ENCODE assay signal across 8 mouse cellular contexts in genomic region chr12:81182073-81182472, GRCm38 (mm10).
DNase-seq lines count a peak whose midpoint lies in the region; ATAC-seq and TF ChIP-seq lines count a peak whose summit lies in the region.

No protein-coding gene starts in this region.

- H3K9me3 ChIP-seq in midbrain, embryonic 14.5 days (ENCODE audit: control insufficient read depth, low read length): no peaks in the 10 kb centered on the region

- TF ChIP-seq CTCF in left cerebral cortex, adult 2 months (IDR thresholded peaks at IDR 0.05): peak; percentile 81
- TF ChIP-seq CTCF in bone marrow macrophage, adult 2 months (IDR thresholded peaks at IDR 0.05; ENCODE audit: low read depth, low read length): peak; percentile 65
- peak; percentile 73; the same call in 1 of the 2 replicates for TF ChIP-seq CTCF in embryonic fibroblast, embryonic 13.5 days (IDR thresholded peaks at IDR 0.05; ENCODE audit: borderline replicate concordance, insufficient read depth, low read length)

- H3K27ac ChIP-seq in left cerebral cortex, adult 2 months: no peak overlapping the region
- no peak overlapping the region for H3K27ac ChIP-seq in bone marrow macrophage, adult 2 months (ENCODE audit: insufficient read depth, low read depth, low read length)
- no peak overlapping the region for H3K27ac ChIP-seq in embryonic fibroblast, embryonic 13.5 days (ENCODE audit: insufficient read depth, low read length)
- no peak overlapping the region for H3K27ac ChIP-seq in midbrain, embryonic 14.5 days (replicated peaks; ENCODE audit: low read depth, low read length)

- intact Hi-C loops in left cerebral cortex, adult 2 months (cut with DNase I): loop anchor here (1.0 kb wide), 1 partner anchor 200 kb away; no protein-coding TSS in a partner anchor

- 61% methylated on average over 3 of the region's 3 CpGs for WGBS in midbrain, embryonic 14.5 days

- no peak overlapping the region for H3K4me3 ChIP-seq in left cerebral cortex, adult 2 months
- H3K4me3 ChIP-seq in bone marrow macrophage, adult 2 months (ENCODE audit: insufficient read depth, low read length): no peak overlapping the region
- H3K4me3 ChIP-seq in embryonic fibroblast, embryonic 13.5 days (ENCODE audit: insufficient read depth, low read length): no peak overlapping the region
- H3K4me3 ChIP-seq in midbrain, embryonic 14.5 days (replicated peaks; ENCODE audit: low read depth, low read length): no peak overlapping the region

- ATAC-seq in hematopoietic stem cell, adult 5-6 weeks (replicated peaks in 1 of 2; ENCODE audit: insufficient read depth in 1 of 2, low FRiP score in 2 of 2, low TSS enrichment in 1 of 2, low read depth in 1 of 2, poor library complexity in 2 of 2, severe bottlenecking in 2 of 2): peak; percentile 68 to 80
- no peak for ATAC-seq in midbrain, embryonic 14.5 days (ENCODE audit: low FRiP score, low TSS enrichment)

- no peak overlapping the region for H3K9ac ChIP-seq in midbrain, embryonic 14.5 days (replicated peaks; ENCODE audit: low read length)

- H3K4me2 ChIP-seq in midbrain, embryonic 14.5 days (ENCODE audit: low read length): no peak overlapping the region

- DNase-seq in left cerebral cortex, adult 2 months (ENCODE audit: extremely low spot score in 1 of 2, low spot score in 2 of 2): peak; percentile 49 to 57
- DNase-seq in left cerebral cortex, adult 11 months (ENCODE audit: low spot score): no peak
- peak; percentile 25 to 67 for DNase-seq in left cerebral cortex, adult 8-10 months (ENCODE audit: low spot score in 2 of 2)
- DNase-seq in midbrain, embryonic 14.5 days: peak; percentile 81
- peak; percentile 80 for DNase-seq in testis, postnatal 10 days (ENCODE audit: low spot score)

- no peaks in the 10 kb centered on the region for H3K27me3 ChIP-seq in midbrain, embryonic 14.5 days (ENCODE audit: control insufficient read depth, insufficient read depth, low read length)

- H3K4me1 ChIP-seq in bone marrow macrophage, adult 2 months (ENCODE audit: control insufficient read depth, insufficient read depth, low read length): no peaks in the 10 kb centered on the region
- no peaks in the 10 kb centered on the region for H3K4me1 ChIP-seq in embryonic fibroblast, embryonic 13.5 days (ENCODE audit: control insufficient read depth, insufficient read depth, low read length)
- no peaks in the 10 kb centered on the region for H3K4me1 ChIP-seq in midbrain, embryonic 14.5 days (ENCODE audit: control insufficient read depth, insufficient read depth, low read length)

- no peak for TF ChIP-seq POLR2A in bone marrow macrophage, adult 2 months (IDR thresholded peaks at IDR 0.05; ENCODE audit: borderline replicate concordance, low read depth, low read length)
- TF ChIP-seq POLR2A in embryonic fibroblast, embryonic 13.5 days (IDR thresholded peaks at IDR 0.05; ENCODE audit: low read depth, low read length): no peak

- peaks cover 7% of the 10 kb centered on the region; the same call in 1 of the 2 replicates for H3K36me3 ChIP-seq in midbrain, embryonic 14.5 days (ENCODE audit: control insufficient read depth, insufficient read depth, low read length)
